Mouse (Mus musculus) midbrain, embryonic 12.5 days (tissue): Measurements from ENCODE around the gene Gorasp1. TPM values are rescaled to one million over a fixed set of nuclear protein-coding genes. Genes with fewer than 3 reads are reported as not detected.

Source experiments
- ATAC-seq: fragments of 200-750 bp; cut with Nextera tagmentation; 2 replicates; pipeline ENCODE4 v1.8.0; 2017; ENCODE audit warnings: low read depth, moderate TSS enrichment, moderate library complexity; ENCODE audit not compliant: low FRiP score
- H3K27ac ChIP-seq: fragments of 300-500 bp; sonication (generic); replicated peaks from 2 replicates; pipeline ENCODE4 v1.5.1; 2016; ENCODE audit warnings: mild to moderate bottlenecking
- H3K27me3 ChIP-seq: fragments of 300-500 bp; sonication (generic); 2 replicates; pipeline ENCODE4 v1.6.1; 2016; ENCODE audit warnings: mild to moderate bottlenecking
- H3K36me3 ChIP-seq: fragments of 300-500 bp; sonication (generic); 2 replicates; pipeline ENCODE4 v1.6.1; 2016
- H3K4me1 ChIP-seq: fragments of 300-500 bp; sonication (generic); 2 replicates; pipeline ENCODE4 v1.6.1; 2016
- H3K4me2 ChIP-seq: fragments of 300-500 bp; sonication (generic); replicated peaks from 2 replicates; pipeline ENCODE4 v1.6.1; 2016; ENCODE audit warnings: mild to moderate bottlenecking, moderate library complexity
- H3K4me3 ChIP-seq: fragments of 300-500 bp; sonication (generic); 2 replicates; pipeline ENCODE4 v1.5.1; 2016; ENCODE audit warnings: mild to moderate bottlenecking
- H3K9ac ChIP-seq: fragments of 300-500 bp; sonication (generic); replicated peaks from 2 replicates; pipeline ENCODE4 v1.6.1; 2016; ENCODE audit warnings: mild to moderate bottlenecking, moderate library complexity
- H3K9me3 ChIP-seq: fragments of 300-500 bp; sonication (generic); 2 replicates; pipeline ENCODE4 v1.6.1; 2016; ENCODE audit warnings: mild to moderate bottlenecking
- WGBS: fragments of 180-500 bp; shearing (Covaris S2); methylation state at CpG from one replicate; pipeline ENCODE4 v1.1.7; 2016; 5-methylcytosine and 5-hydroxymethylcytosine counted together
- polyA plus RNA-seq: library from polyadenylated mRNA; unstranded; fragments of >200 nt; fragmentation: Nextera tagmentation; extraction: Ambion mirVana; gene quantifications from 2 replicates; pipeline ENCODE4 v1.2.1, GENCODE M21; 2016

The Gorasp1 gene
- polyA plus RNA-seq, 1 experiment from 2014 or later, result 23.3 TPM

DNA sequence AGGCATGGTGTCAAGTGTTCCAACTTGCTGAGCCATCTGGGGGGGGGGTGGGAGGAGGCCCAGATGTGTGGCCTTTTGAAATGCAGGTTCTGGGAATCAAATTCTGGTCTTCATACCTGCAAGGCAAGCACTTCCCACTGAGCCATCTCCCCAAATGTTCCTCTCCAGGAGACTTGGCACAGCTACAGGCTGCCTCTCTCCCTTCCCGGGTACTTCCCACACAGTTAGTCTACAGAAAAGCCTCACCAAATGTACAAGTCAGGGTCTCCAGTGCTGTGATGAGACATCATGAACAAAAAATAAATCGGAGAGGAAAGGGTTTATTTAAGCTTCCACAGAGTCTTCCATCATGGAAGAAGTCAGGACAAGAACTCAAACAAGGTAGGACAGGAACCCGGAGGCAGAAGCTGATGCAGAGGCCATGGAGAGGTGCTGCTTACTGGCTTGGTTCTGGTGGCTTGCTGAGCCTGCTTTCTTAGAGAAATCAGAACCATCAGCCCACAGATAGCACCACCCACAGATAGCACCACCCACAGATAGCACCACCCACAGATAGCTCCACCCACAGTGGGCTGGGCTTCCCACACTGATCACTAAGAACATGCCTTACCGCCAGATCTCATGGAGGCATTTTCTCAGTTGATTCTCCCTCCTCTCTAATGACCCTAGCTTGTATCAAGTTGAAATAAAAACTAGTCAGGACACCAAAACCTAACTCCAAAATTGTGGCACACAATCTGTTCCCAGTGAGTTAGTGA, 50.0 kb downstream of the Gorasp1 start:
- H3K4me3 ChIP-seq, result no peak overlapping the region
- peaks cover 4% of the 10 kb centered on the region; the same call in 1 of the 2 replicates for H3K9me3 ChIP-seq
- H3K4me1 ChIP-seq, result peaks cover 25% of the 10 kb centered on the region
- H3K27me3 ChIP-seq, result peaks cover 13% of the 10 kb centered on the region
- no peaks in the 10 kb centered on the region for H3K36me3 ChIP-seq
- WGBS, result 81% methylated on average over 4 of the region's 4 CpGs
- no peak overlapping the region for H3K9ac ChIP-seq
- no peak overlapping the region for H3K27ac ChIP-seq
- no peak for ATAC-seq
- no peak overlapping the region for H3K4me2 ChIP-seq

Other genes starting within 250 kb of the Gorasp1 start
- gene Scn10a, start 218.2 kb downstream of the Gorasp1 start, polyA plus RNA-seq, result not detected in 2 replicates
- 0.17 and 0.18 TPM in 2 replicates for gene Scn11a, start 112.1 kb downstream of the Gorasp1 start, polyA plus RNA-seq
- 77.0 and 78.1 TPM in 2 replicates for gene Wdr48, start 42.7 kb downstream of the Gorasp1 start, polyA plus RNA-seq
- 0.22 and 0.43 TPM in 2 replicates for gene Ttc21a, start within 50 bp of the Gorasp1 start, polyA plus RNA-seq
- 0.89 and 1.5 TPM in 2 replicates for gene Csrnp1, start 47.1 kb upstream of the Gorasp1 start, polyA plus RNA-seq
- gene Xirp1, start 86.0 kb upstream of the Gorasp1 start, polyA plus RNA-seq, result 0.04 TPM in 1 of 2 replicates, not detected in the other
- 7.0 and 7.7 TPM in 2 replicates for gene Cx3cr1, start 132.3 kb upstream of the Gorasp1 start, polyA plus RNA-seq
- gene Ccr8, start 154.5 kb upstream of the Gorasp1 start, polyA plus RNA-seq, result not detected in 2 replicates
- gene Slc25a38, start 172.8 kb upstream of the Gorasp1 start, polyA plus RNA-seq, result 33.6 and 36.1 TPM in 2 replicates
- gene Rpsa, start 190.1 kb upstream of the Gorasp1 start, polyA plus RNA-seq, result 959 and 1,005 TPM in 2 replicates
- 0.20 and 0.31 TPM in 2 replicates for gene Mobp, start 212.1 kb upstream of the Gorasp1 start, polyA plus RNA-seq